Mouse (Mus musculus): ENCODE data around the gene Pop5.

Pop5 gene

DNA sequence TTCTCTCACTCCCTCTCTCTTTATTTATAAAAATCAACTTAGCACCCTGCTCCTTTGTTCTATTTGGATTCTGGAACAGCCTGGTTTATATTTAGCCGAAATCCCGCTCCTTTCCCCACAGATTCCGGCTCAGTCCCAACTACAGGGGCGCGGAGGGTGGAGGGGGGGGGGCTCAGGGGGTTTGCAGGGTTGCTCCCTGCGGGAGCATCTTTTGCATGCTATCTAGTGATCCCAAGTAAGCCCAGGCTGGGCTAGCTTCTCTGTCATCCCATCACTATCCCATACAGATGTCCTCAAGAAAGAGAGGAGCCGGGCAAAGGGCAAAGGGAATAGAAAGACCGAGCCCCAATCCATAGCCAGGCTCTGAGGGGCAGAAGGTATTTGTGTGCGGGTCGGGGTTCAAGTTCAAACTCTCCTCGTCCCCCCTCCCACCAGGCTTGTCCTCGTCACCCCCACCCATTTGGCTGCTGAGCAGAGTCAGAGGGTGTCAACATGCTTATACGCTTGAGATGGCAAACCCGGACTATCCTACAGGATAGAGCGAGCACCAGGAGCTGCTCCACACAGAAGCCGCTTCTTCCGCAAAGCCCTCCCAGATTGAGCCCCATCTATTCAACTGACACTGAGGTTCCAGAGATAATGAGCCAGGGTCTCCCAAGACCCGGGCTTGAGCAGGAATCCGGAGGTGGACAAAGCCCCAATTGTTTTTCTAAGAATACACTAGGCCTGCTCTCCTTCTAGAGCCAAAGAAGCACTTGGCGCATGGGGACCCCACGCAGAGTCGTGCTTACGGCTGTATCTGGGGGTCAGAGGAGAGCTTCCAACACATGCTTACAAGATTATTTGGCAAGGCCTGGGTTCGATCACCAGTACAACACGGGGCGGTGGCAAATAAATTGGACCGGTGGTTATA is 20.1 kb upstream of the Pop5 start:
- DNase-seq (ENCODE audit: low spot score): no peak

DNA sequence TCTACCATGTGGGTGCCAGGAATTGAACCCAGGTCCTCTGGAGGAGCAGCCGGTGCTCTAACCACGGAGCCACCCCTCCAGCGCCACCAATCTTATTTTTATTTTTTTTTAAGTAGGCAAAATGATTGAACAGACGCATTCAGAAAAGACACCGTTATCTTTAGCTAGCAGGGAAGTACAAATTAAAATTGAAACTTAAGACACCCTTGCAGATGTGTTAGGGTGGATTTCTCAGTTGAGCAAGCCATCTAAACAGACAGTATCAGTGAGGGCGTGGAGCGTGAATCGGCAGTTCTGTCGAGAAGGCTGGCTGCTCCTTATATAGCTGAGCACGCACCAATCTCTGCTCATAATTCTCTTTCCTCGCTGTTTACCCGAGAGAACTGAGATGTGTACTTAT is 17.6 kb upstream of the Pop5 start:
- DNase-seq (ENCODE audit: low spot score): no peak

DNA sequence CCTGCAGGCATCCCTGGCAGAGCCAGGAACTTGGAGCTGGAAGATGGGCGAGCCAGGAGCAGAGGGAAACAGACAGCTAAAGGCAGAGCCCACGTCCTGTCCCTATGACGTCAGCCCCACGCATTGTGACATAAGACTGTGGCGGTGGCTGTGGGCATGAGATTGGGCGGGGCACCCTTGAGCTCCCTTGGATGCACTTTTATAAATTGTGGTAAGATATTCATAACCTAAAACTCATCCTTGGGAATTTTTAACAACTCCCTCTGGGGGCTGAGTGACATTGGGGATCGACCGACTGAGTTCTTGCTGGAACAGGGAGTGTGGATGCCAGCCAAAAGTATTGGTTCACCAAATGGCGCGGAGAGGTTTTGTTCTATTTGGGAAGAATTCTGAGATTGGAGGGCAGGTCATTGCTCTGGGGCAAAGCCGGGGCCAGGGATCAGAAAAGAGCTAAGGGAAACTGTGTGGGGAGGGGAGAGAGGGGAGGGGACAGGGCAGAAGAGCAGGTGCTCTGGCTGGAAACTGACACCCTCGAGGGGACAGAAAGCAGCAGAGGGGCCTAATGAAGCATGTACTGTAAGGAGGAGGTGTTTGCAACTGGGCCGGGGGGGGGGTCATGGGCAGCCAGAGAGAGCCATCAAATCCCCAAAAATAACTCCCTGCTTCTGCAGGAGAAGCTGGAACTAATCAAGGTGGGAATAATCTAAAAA is 14.6 kb upstream of the Pop5 start:
- no peak for DNase-seq (ENCODE audit: low spot score)

DNA sequence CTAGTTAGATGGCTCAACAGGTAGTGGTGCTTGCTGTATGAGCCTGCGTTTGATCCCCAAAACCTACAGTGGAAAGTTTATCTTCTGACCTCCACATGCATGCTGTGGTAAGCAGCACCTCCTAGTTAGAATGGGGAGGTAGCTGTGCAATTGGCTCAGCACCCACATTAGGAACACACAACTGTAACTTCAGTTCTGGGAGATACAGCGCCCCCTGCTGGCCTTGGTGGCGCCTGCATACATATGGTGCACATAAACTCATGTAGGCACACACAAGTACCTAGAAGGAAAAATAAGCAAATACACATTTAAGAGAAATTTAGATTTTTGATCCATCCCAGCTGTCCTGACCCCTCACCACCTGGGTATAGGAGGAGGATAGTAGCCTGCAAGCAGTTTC is 13.2 kb upstream of the Pop5 start:
- DNase-seq (ENCODE audit: low spot score): no peak

DNA sequence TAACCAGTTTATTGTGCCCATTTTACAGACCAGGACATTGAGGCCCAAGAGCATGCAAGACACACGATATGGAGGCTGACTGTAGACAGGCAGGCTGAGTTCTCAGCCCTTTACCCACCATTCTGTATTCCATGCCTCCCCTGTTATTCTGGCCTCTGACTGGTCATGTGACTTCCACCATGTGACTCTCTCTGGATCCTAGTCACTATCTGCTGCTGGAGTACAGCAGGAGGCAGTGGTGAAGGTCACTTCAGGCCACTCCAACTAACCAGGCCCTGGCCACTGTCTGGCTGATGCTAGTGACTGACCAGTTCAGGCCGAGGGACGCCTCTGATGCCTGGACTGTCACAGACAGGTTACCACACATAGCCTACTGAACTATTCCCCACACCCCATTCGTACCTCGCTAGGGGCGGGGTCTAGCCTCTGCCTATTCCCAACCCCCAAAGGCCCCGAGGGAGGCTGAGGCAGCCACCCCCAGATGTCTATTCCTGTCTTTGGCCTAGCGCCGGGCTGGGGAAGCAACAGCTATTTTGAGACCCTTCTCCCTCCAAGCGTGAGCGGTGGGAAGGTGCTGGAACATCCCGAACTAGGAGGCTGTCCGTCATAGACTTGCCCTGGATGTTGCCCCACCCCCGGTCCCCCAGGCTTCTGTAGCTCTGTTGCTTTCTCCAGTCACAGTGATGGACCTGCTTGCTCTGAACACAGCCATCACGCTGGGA is 4.6 kb upstream of the Pop5 start:
- DNase-seq (ENCODE audit: low spot score): peak; percentile 55

DNA sequence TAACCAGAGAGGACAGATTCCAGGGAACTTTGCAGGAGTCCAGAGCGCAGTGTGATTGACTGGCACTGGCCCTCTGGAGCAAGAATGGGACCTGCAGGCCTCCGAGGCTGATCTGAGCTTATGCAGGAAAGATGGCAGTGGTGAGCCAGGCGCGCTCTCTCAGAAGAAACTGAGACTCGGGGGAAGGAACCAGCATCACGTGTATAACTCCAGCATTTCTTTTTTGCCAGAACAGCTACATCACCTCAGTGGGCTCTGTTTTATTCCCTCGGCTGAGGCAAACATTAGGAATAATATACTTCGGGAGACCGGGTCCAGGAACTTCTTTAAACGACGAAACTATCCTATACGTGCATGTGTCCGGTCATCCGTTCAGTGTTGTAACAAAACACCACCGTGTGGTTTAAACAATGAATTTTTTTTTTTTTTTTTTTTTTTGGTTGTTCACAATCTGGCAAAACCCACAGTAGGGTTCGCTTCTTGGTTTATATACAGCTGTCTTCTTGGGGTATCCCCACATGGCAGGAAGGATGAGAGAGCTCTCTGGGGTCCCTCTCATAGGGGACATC is 4.0 kb upstream of the Pop5 start:
- DNase-seq (ENCODE audit: low spot score): peak; percentile 68

DNA sequence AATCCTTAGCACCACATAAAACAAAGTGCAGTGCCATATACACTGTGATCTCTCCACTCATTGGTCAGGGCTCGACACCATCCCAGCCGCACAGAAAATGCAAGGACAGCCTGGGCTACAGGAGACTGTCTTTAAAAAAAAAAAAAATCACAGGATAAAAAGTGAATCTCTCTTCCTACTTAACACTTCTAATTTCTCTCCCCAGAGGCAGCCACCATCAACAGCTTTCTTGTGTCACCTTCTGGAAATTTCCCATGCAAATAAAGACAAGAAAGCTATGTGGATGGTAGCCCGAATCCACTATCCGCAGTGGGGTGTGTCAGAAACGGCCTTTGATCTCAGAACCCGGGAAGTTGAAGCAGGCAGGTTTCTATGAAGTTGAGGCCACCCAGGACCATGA is 3.1 kb upstream of the Pop5 start:
- no peak for DNase-seq (ENCODE audit: low spot score)

DNA sequence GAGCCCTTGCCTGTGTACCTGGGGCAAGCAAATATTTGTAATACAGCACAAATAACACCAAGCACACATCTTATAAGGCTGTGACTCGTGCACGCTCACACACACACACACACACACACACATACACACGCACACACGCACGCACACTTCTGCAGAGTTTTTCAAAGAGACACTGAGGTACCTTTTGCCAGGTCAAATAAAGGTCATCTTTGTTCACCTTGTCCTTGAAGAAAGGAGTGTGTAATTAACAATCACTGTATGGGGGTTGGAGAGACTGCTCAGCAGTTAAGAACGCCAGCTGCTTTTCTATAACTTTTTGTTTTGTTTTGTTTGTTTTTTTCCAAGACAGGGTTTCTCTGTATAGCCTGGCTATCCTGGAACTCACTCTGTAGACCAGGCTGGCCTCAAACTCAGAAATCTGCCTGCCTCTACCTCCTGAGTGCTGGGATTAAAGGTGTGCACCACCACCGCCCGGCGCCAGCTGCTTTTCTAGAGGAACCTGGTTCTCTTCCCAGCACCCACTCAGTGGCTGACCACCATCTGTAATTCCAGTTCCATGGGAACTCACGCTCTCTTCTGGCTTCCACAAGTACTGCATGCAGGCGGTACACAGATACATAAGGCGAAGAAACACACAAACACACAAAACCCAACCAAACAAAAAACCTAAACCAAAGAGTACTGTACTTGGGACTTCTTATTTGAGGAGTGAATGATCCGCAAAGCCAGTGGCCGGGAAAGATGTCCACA is 2.4 kb upstream of the Pop5 start:
- DNase-seq (ENCODE audit: low spot score): no peak

DNA sequence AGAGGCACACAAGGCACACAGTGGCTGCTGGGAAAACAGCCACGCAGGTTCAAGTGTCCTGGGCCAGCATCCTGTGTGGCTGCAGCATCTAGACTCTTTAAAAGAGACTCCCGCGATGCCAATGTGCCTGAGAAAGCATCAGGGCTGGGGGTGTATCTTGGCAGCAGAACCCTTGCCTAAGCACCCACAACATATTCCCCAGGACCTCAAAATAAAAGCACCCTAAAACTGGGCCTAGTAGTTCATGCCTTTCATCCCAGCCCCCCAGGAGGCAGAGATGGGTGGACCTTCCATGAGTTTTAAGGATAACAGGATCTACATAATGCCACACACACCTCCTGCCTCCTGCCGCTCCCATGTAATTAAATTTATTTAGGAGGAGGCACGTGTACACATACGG is 1.1 kb upstream of the Pop5 start:
- no peak for DNase-seq (ENCODE audit: low spot score)

DNA sequence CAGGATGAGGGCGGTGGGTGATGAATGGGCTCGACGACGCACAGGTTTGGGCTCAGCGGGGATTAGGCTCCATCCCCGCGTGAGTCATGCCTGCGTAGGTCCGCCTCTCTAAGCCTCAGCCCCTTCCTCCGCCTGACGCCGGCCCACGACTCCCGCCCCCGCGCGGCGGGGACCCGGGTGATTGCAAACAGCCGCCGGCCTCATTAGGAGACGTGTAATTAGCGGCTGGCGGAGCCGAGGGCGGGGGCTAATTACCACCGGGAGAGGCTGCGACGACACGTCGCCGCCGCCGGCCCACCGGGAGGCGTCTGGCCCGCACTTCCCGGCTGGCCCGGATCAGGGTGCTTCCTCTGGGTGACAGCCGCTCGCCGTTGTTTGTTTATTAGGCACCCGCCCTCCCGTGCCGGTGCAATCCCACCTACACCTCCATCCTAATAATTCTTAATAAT is 289 bp upstream of the Pop5 start:
- peak; percentile 74 for DNase-seq (ENCODE audit: low spot score)

DNA sequence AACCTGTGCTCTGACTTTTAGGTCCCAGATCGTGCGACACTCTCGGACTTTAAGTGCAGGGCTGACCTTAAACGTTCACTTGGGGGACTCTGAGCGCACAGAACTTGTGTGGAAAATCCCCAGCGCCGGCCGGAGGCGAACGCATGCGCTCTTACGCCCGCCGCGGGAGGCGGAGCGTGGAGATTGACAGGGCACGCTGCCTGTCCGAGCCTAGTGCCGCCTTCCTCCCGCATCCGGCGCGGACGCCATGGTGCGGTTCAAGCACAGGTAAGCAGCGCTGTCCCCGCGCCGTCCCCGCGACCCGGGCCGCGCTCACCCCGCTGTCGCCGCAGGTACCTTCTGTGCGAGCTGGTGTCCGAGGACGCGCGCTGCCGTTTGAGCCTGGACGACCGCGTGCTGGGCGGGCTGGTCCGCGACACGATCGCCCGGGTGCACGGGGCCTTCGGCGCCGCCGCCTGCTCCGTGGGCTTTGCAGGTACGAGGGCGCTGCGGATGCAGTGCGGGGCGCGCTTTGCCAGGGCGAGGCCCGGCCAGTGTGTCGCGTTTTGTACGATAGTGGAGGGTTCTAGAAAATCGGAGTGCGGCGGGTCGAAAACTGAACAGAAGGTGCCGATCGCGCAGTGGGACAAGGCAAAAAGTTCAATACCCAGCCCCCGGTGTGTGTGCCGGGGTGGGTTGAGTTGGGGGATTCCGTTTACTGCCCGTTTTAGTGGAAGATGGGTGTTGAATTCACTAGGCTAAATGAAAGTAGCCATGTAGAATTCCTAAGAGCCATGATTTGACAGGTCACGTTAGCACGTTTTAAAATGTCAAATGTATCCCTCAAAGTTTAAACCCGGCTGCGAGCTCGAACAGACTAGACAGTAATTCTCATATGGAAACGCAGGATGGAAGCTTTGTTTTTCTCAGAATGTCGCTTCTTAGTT is 2.4 kb downstream of the Pop5 start:
- DNase-seq (ENCODE audit: low spot score): peak; percentile 94

DNA sequence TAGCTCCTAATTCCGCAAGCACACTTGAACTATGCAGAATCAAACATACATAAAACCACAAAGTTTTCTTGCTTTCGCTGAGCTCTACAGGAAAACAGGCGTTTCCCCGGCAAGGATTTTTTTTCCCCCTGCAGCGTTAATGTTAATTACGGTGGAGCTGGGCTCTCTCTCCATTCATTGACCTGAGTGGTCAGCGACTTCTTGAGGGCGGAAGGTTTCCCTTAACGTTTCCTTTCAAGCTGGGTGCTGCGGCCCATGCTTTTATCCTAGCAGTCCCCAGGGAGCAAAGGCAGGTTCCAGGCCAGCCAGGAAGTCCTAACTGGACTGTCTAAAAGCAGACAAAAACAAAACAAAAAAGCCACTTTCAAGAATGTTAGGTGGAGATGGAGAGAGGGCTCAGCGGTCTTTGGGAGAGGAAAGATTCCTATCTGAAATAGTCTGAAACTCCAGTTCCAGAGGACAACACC is 3.1 kb downstream of the Pop5 start:
- DNase-seq (ENCODE audit: low spot score): peak; percentile 47

DNA sequence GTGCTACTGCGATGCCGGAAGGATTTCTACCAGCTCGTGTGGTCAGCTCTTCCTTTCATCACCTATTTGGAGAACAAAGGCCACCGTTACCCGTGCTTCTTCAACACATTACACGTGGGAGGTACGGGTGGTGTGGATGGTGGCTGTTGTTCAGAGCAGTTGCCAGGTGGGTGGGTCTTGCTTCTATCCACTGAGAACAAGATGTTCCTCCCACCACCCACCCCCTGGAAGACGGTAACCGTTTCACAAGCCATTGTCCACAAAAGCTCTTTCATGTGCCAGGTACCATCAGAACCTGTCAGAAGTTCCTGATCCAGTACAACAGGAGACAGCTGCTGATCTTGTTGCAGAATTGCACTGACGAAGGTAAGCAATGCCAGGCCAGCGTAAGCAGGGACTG is 4.6 kb downstream of the Pop5 start:
- DNase-seq (ENCODE audit: low spot score): no peak

DNA sequence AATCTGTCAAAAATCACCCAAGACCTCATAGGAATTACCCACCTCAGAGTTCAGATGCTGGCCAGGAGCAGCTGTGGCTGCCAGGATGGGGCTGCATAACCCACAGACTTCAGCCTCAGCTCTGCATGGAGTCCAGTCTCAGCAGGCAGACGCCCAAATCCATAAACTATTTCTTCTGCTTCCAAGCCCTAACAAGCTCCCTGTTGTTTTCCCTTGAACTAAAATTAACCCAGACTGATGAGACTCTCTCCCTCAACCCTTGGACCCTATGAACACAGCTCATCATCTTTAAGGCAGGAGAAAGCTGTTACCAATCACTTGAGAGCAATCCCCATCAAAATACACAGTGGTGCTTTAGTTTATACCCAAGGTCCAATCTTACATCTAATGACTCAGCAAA is 19.8 kb downstream of the Pop5 start:
- DNase-seq (ENCODE audit: low spot score): no peak

DNA sequence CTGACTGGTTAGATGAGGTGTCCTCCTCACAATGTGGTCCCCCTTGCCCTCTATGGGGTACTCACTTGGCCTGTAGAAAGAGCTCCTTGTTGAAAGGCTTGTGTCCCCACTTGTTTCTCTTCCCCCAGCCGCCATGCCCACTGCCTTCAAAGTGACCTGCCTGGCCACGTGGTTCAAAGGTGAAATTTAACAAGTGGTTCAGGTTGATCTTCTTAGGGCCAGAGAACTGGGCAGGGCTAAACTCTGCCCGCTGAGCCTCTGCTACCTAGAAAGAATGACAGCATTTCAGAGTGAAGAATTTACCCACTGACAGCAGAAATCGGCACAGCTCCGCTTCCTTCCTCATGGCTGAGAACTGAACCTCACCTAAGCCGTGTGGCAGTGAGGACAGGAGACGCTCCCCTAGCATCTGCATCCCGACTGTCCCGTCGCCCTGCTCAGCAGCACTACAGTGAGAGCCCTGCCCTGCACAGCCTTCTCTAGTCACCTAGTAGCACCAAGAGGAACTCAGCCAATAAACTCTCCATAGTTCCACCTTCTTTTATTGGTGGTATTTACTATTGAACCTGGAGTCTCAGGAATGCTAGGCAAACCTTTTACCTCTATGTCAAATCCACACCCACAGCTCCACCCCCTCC is 21.4 kb downstream of the Pop5 start:
- DNase-seq (ENCODE audit: low spot score): no peak

DNA sequence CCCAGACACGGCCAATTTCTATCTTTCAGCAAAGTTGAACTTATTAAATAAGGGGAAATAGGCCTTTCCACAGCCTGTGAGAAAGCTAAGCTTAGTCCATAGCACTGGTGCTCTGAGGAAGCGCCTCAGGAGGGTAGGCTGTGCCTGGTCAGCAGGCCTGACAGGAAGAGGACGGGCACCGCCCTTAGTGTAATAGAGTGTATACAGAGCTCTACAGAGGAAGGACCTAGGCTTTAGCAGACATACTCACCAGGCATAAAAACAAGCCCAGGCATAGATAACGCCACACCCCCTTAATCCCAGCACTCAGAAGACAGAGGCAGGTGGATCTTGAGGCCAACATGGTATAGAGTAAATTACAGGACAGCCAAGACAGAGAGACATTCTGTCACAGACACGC is 24.7 kb downstream of the Pop5 start:
- DNase-seq (ENCODE audit: low spot score): no peak

DNA sequence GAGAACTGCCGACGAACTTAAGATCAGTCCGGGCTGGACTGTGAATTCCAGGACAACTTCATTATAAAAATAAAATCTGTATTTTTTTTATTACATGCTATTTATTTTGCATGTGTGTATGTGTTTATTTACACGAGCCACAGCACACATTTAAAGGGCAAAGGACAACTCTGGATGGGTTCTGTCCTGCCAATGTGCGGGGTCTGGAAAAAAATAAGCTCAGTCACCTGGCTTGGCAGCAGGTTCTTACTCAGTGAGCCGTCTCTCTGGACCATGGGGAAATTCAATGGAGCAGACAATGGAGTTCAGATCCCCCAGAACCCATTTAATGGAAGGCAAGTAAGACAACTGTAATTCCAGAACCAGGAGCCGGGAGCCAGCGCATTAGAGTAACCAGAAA is 25.5 kb downstream of the Pop5 start:
- no peak for DNase-seq (ENCODE audit: low spot score)

DNA sequence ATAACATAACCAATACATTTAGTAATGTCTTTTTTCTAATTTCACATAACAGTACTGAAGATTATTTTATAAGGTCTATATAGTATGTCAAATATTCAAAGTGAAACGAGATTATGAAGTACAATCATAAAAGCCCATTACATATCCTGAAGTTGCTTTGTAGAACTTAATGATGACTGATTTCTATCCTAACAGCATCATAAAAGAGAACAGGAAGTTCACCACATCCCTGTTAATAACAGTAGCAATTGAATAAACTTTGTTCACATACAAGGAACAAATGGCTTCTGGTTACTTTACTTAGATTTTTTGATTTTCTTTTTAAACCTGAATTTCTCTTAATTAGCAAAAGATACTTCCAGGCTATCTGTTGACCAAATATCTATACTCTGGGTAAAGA is 26.2 kb downstream of the Pop5 start:
- DNase-seq (ENCODE audit: low spot score): no peak

DNA sequence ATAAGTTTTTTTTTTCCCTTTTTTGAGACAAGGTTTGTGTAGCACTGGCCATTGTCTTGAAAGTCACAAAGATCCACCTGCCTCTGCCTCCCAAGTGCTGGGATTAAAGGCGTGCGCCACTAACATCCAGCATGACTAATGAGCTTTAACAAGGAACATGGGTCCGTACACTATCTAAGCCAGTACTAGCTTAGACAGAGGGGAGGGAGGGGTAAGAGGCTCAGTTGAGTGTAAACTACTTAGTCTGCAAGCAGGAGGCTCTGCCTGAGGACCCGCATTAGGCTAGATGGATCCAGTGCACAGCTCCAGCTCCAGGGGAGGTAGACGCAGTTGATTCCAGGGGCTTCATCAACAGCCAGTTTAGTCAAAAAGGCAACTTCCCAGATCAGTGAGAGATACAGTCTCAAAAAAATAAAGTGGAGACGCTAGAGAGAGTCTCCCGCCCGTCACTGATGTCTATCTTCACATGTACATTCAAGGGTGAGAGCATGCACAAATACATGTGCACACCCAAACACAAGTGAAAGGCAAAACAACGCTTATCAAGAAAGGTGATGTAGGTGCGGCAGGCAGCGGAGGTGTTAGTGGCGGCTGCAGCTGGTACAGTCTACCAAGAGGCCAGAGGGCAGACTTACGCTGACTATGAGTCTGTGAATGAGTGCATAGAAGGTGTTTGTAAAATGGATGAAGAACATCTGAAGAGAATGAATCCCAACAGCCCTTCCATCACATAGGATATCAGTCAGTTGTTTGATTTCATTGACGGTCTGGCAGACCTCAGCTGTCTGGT is 27.1 kb downstream of the Pop5 start:
- DNase-seq (ENCODE audit: low spot score): no peak
